Mouse (Mus musculus) liver, adult 2 months (tissue): Measurements from ENCODE around the gene Map2k2.

ENCODE experiments used
- CTCF ChIP-seq: fragments of 200-500 bp; IDR thresholded peaks from 2 replicates; pipeline ENCODE4 v1.5.1; 2011; ENCODE audit warnings: low read depth, low read length, control low read depth
- POLR2A ChIP-seq: fragments of 200-500 bp; IDR thresholded peaks from 2 replicates; pipeline ENCODE4 v1.6.1; 2011; ENCODE audit warnings: low read length, control low read depth; ENCODE audit not compliant: insufficient read depth; ENCODE audit errors: extremely low read depth

DNA sequence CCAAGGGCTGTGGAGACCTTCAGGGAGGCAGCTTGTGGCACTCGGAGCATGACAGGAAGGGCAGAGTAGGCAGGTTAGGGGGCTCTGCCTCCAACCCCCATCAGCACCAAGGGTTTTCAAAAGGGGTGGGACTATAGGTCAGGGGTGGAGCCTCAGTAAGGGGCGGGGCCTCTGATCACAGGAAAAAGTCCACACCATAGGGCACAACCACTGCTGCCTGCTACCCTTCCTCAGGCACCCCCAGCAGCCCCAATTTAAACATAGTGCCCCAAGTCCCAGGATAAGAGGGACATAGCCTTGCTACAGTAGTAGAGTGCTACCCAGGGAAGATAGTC lies 56.6 kb downstream of the Map2k2 start:
- no peak for TF ChIP-seq CTCF
- TF ChIP-seq POLR2A, result no peak
